Mouse (Mus musculus) limb, embryonic 10.5 days (tissue): ENCODE data around the gene Krtap12-1. TPM values are rescaled to one million over a fixed set of nuclear protein-coding genes. Genes with fewer than 3 reads are reported as not detected.
"Not testable (repeated sequence)": the region's sequence is repeated elsewhere in the genome, so short reads cannot be mapped to it uniquely, and the experiment has no call there.

Experiments
- DNase-seq: peaks from one replicate; pipeline ENCODE4 v3.0.0-alpha.2; 2017; ENCODE audit warnings: low spot score
- H3K27ac ChIP-seq: fragments of 300-500 bp; sonication (generic); 2 replicates; pipeline ENCODE4 v1.5.1; 2016; ENCODE audit warnings: mild to moderate bottlenecking
- H3K27me3 ChIP-seq: fragments of 300-500 bp; sonication (generic); 2 replicates; pipeline ENCODE4 v1.6.1; 2016; ENCODE audit warnings: low read depth, mild to moderate bottlenecking; ENCODE audit not compliant: poor library complexity, severe bottlenecking
- H3K36me3 ChIP-seq: fragments of 300-500 bp; sonication (generic); 2 replicates; pipeline ENCODE4 v1.6.1; 2016; ENCODE audit warnings: mild to moderate bottlenecking, moderate library complexity
- H3K4me1 ChIP-seq: fragments of 300-500 bp; sonication (generic); 2 replicates; pipeline ENCODE4 v1.6.1; 2016
- H3K4me3 ChIP-seq: fragments of 300-500 bp; sonication (generic); 2 replicates; pipeline ENCODE4 v1.5.1; 2016; ENCODE audit warnings: mild to moderate bottlenecking, moderate library complexity
- H3K9me3 ChIP-seq: fragments of 300-500 bp; sonication (generic); replicated peaks from 2 replicates; pipeline ENCODE4 v1.6.1; 2016; ENCODE audit warnings: mild to moderate bottlenecking
- WGBS: fragments of 180-500 bp; shearing (Covaris S2); methylation state at CpG from one replicate; pipeline ENCODE4 v1.1.7; 2016; 5-methylcytosine and 5-hydroxymethylcytosine counted together
- polyA plus RNA-seq: library from polyadenylated mRNA; unstranded; fragments of >200 nt; fragmentation: Nextera tagmentation; extraction: Ambion mirVana; gene quantifications from 2 replicates; pipeline ENCODE4 v1.2.1, GENCODE M21; 2016

Gene Krtap12-1
- polyA plus RNA-seq, 1 experiment from 2014 or later: not detected

- not testable (repeated sequence) for H3K4me3 ChIP-seq, H3K9me3 ChIP-seq, DNase-seq, H3K36me3 ChIP-seq, H3K4me1 ChIP-seq, H3K27me3 ChIP-seq, H3K27ac ChIP-seq
These were observed 9.2 kb upstream of the Krtap12-1 start, which contains the start of gene Gm10024 for GRCm38 (mm10) chr10:77711157-77711556. Gene Gm10024 (plus strand): TSS chr10:77711457.

- Histone ChIP-seq H3K9me3 (no peaks in the 10 kb centered on the region), H3K36me3 (no peaks in the 10 kb centered on the region), H3K27ac (no peak overlapping the region), H3K4me3 (no peak overlapping the region), H3K4me1 (0 out of 2 replicates have a peak, but pooled peaks cover 2% of the 10 kb centered on the region), H3K27me3 (no peaks in the 10 kb centered on the region)
- no peak for DNase-seq
- WGBS: 73% methylated on average over 4 of the region's 4 CpGs
These were observed 6.7 kb upstream of the Krtap12-1 start for GRCm38 (mm10) chr10:77713734-77714133.

GRCm38 (mm10) chr10:77715507-77715906 is 4.9 kb upstream of the Krtap12-1 start, which contains the start of gene Gm10142:
Gene Gm10142 (plus strand): TSS chr10:77715807.
- DNase-seq: no peak
- 85% methylated on average over 1 of the region's 1 CpGs for WGBS
- Histone ChIP-seq H3K27ac (no peak within 1 kb of the TSS), H3K9me3 (no peaks in the 10 kb centered on the region), H3K27me3 (no peaks in the 10 kb centered on the region), H3K4me1 (0 out of 2 replicates have a peak, but pooled peaks cover 2% of the 10 kb centered on the region), H3K4me3 (no peak within 1 kb of the TSS), H3K36me3 (no peaks in the 10 kb centered on the region)

- 78% methylated on average over 8 of the region's 8 CpGs for WGBS
- Histone ChIP-seq H3K9me3 (no peaks in the 10 kb centered on the region), H3K27me3 (no peaks in the 10 kb centered on the region), H3K36me3 (no peaks in the 10 kb centered on the region), H3K4me1 (no peaks in the 10 kb centered on the region), H3K27ac (no peak overlapping the region), H3K4me3 (no peak overlapping the region)
- DNase-seq: no peak
These were observed 4.5 kb downstream of the Krtap12-1 start for GRCm38 (mm10) chr10:77724855-77725254.

DNA sequence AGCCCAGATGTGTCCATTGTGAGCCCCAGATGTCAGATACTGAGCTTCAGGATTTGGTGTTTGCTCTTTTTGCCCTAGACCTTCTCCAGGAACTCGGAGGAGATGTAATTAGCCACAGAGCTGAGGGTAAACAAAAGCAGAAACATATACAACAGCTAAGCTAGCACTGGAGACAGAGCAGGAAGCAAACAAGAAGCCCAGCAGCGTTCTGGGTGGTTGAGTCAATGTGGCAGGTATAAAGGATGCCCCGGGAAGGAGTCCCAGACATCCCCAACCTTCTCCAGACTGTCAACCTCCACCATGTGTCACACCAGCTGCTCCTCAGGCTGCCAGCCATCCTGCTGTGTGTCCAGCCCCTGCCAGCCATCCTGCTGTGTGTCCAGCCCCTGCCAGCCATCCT is 5.8 kb downstream of the Krtap12-1 start, which contains the start of gene Gm10100:
Gm10100 (plus strand) TSS at position 301 of the 400 bp plus-strand sequence.
- DNase-seq: no peak
- Histone ChIP-seq H3K27me3 (no peaks in the 10 kb centered on the region), H3K9me3 (no peaks in the 10 kb centered on the region), H3K36me3 (no peaks in the 10 kb centered on the region), H3K4me1 (no peaks in the 10 kb centered on the region), H3K4me3 (no peak within 1 kb of the TSS), H3K27ac (no peak within 1 kb of the TSS)
- 36% methylated on average over 3 of the region's 3 CpGs for WGBS

- Histone ChIP-seq H3K9me3 (no peaks in the 10 kb centered on the region), H3K4me1 (no peaks in the 10 kb centered on the region), H3K27ac (no peak overlapping the region), H3K27me3 (no peaks in the 10 kb centered on the region), H3K36me3 (no peaks in the 10 kb centered on the region), H3K4me3 (no peak overlapping the region)
- WGBS: 59% methylated on average over 4 of the region's 4 CpGs
- no peak for DNase-seq
These were observed 7.9 kb downstream of the Krtap12-1 start for GRCm38 (mm10) chr10:77728280-77728679.

DNA sequence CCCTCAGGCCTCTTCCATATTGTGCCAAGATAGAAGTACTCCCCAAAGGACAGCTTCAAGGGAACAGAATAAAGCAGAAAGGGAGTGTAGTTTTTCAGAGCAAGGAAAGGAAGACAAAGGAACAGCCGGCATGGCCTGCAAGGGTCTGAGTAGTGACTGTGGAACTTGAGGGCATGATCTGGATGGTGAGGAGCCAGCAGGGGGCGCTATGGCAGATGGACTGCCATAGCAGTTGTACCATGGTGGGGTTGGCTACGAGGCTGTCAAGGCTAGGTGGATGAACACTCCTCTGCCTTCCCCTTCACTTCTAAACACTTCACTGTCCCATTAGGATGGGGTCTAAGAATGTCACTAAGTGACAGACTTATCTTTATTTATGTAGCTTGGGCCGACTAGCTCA is 8.8 kb downstream of the Krtap12-1 start:
- Histone ChIP-seq H3K36me3 (no peaks in the 10 kb centered on the region), H3K27ac (no peak overlapping the region), H3K4me1 (no peaks in the 10 kb centered on the region), H3K4me3 (no peak overlapping the region), H3K27me3 (no peaks in the 10 kb centered on the region), H3K9me3 (no peaks in the 10 kb centered on the region)
- peak; percentile 47 for DNase-seq
- 59% methylated on average over 4 of the region's 4 CpGs for WGBS

GRCm38 (mm10) chr10:77735928-77736327 is 15.5 kb downstream of the Krtap12-1 start:
- H3K27ac ChIP-seq: no peak overlapping the region
- H3K9me3 ChIP-seq: no peaks in the 10 kb centered on the region
- WGBS: 100% methylated on average over 1 of the region's 1 CpGs
- no peak overlapping the region for H3K4me3 ChIP-seq
- no peaks in the 10 kb centered on the region for H3K27me3 ChIP-seq
- no peaks in the 10 kb centered on the region for H3K36me3 ChIP-seq
- peaks cover 14% of the 10 kb centered on the region for H3K4me1 ChIP-seq
- no peak for DNase-seq

- no peaks in the 10 kb centered on the region for H3K9me3 ChIP-seq
- WGBS: 88% methylated on average over 4 of the region's 4 CpGs
- H3K27me3 ChIP-seq: no peaks in the 10 kb centered on the region
- DNase-seq: no peak
- H3K36me3 ChIP-seq: no peaks in the 10 kb centered on the region
- H3K4me3 ChIP-seq: no peak overlapping the region
- H3K27ac ChIP-seq: no peak overlapping the region
- peaks cover 38% of the 10 kb centered on the region for H3K4me1 ChIP-seq
These were observed 18.5 kb downstream of the Krtap12-1 start for GRCm38 (mm10) chr10:77738929-77739328.

GRCm38 (mm10) chr10:77741924-77742688 is 21.7 kb downstream of the Krtap12-1 start, which contains the start of gene Gm18596:
Gene Gm18596 (minus strand): TSS chr10:77742638.
- not testable (repeated sequence) for DNase-seq, H3K36me3 ChIP-seq, H3K9me3 ChIP-seq, H3K27me3 ChIP-seq, H3K4me3 ChIP-seq
- WGBS: 49% methylated on average over 5 of the region's 5 CpGs
- H3K4me1 ChIP-seq: peaks cover 35% of the 10 kb centered on the region
- H3K27ac ChIP-seq: peak within 1 kb of the TSS; percentile 59; the same call in 1 of the 2 replicates

DNA sequence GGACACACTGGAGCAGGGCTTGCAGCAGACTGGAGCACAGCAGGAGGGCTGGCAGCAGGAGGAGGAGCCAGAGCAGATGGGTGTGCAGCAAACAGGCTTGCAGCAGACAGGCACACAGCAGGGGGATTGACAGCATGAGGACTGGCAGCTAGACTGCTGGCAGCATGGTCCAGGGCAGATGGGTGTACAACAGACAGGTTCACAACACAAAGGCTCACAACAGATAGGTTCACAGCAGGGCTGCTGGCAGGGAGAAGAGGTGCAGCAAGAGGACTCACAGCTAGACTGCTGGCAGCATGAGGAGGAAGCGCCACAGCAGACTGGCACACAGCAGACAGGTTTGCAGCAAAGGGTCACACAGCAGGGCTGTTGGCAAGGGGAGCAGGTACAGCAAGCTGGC is 30.3 kb downstream of the Krtap12-1 start:
- H3K27me3 ChIP-seq, H3K9me3 ChIP-seq, H3K36me3 ChIP-seq, H3K4me3 ChIP-seq, DNase-seq: not testable (repeated sequence)
- 82% methylated on average over 1 of the region's 1 CpGs for WGBS
- Histone ChIP-seq H3K27ac (peak overlapping the region; percentile 46; the same call in 1 of the 2 replicates), H3K4me1 (peaks cover 26% of the 10 kb centered on the region)

GRCm38 (mm10) chr10:77751254-77751653 is 30.9 kb downstream of the Krtap12-1 start, which contains the start of gene Gm9736:
Gene Gm9736 (minus strand): TSS chr10:77751354.
- Histone ChIP-seq H3K4me1 (peaks cover 26% of the 10 kb centered on the region), H3K27ac (peak within 1 kb of the TSS; percentile 46)
- not testable (repeated sequence) for H3K36me3 ChIP-seq, H3K27me3 ChIP-seq, H3K9me3 ChIP-seq, H3K4me3 ChIP-seq, DNase-seq
- WGBS: 42% methylated on average over 1 of the region's 1 CpGs

GRCm38 (mm10) chr10:77752312-77752711 is 31.9 kb downstream of the Krtap12-1 start:
- H3K36me3 ChIP-seq, H3K4me3 ChIP-seq, DNase-seq, H3K27me3 ChIP-seq, H3K9me3 ChIP-seq, H3K27ac ChIP-seq: not testable (repeated sequence)
- H3K4me1 ChIP-seq: peaks cover 26% of the 10 kb centered on the region
- WGBS: 67% methylated on average over 3 of the region's 3 CpGs
